Mouse (Mus musculus) CH12.LX (cell line): Measurements from ENCODE around the gene Itga4.

ENCODE experiments used
- E2F4 ChIP-seq: IDR thresholded peaks from 2 replicates; pipeline ENCODE4 v1.6.1; 2011; ENCODE audit warnings: low read depth, low read length, improper control_type of control experiment; ENCODE audit not compliant: insufficient replicate concordance
- HCFC1 ChIP-seq: IDR thresholded peaks from 2 replicates; pipeline ENCODE4 v1.6.1; 2012; ENCODE audit warnings: low read depth, mild to moderate bottlenecking, inconsistent platforms, low read length, improper control_type of control experiment
- MAFK ChIP-seq: IDR thresholded peaks from 2 replicates; pipeline ENCODE4 v1.6.1; 2011; ENCODE audit warnings: low read length, improper control_type of control experiment; ENCODE audit not compliant: insufficient replicate concordance
- USF1 ChIP-seq: IDR thresholded peaks from 2 replicates; pipeline ENCODE4 v1.6.1; 2014; ENCODE audit warnings: low read depth, mild to moderate bottlenecking, inconsistent platforms, low read length, improper control_type of control experiment

DNA sequence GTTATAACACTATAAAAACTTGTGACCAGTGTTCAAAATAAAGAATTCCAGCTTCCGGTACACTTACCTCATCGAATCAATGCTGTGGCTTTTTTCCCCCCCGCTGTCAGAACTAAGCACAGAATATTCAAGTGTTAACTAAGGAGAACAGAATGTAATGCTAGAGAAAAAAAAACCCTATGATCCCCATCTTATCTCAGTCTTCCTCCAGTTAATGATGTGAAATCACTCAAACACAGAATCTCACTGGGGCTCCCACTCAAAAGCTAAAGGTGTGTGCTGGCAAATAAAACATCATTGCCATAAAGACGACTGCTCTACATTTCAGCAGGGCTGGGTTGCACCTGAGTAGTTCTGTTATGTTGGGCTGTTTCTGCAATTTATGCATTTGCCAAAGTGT is 16.6 kb downstream of the Itga4 start:
- TF ChIP-seq E2F4 (no peak), USF1 (no peak), HCFC1 (no peak), MAFK (no peak)
